Mouse (Mus musculus) c-Kit-positive CD71-negative TER-119-negative erythroid progenitor cells, embryonic 14.5 days (primary cell): ENCODE results near the gene Lrp10.

ENCODE experiments used
- DNase-seq: peaks from one replicate; pipeline ENCODE4 v3.0.0-alpha.2; 2013; ENCODE audit warnings: low read depth

Gene Lrp10

GRCm38 (mm10) chr14:54433941-54434531 lies 29.9 kb upstream of the Lrp10 start:
- no peak for DNase-seq

- DNase-seq: no peak
Observed at GRCm38 (mm10) chr14:54435194-54435918, 28.6 kb upstream of the Lrp10 start.

GRCm38 (mm10) chr14:54439155-54439554 lies 24.8 kb upstream of the Lrp10 start:
- no peak for DNase-seq

GRCm38 (mm10) chr14:54439610-54440009 lies 24.3 kb upstream of the Lrp10 start:
- no peak for DNase-seq

GRCm38 (mm10) chr14:54440538-54440937 lies 23.4 kb upstream of the Lrp10 start:
- DNase-seq: no peak

GRCm38 (mm10) chr14:54441365-54441764 lies 22.6 kb upstream of the Lrp10 start:
- no peak for DNase-seq

GRCm38 (mm10) chr14:54442548-54442947 lies 21.4 kb upstream of the Lrp10 start:
- no peak for DNase-seq

- no peak for DNase-seq
Observed at GRCm38 (mm10) chr14:54443196-54443595, 20.7 kb upstream of the Lrp10 start.

- DNase-seq: no peak
Observed at GRCm38 (mm10) chr14:54443712-54444618, 20.0 kb upstream of the Lrp10 start.

GRCm38 (mm10) chr14:54445476-54445875 lies 18.5 kb upstream of the Lrp10 start:
- DNase-seq: no peak

- no peak for DNase-seq
Observed at GRCm38 (mm10) chr14:54453566-54453965, 10.4 kb upstream of the Lrp10 start.

- DNase-seq: no peak
Observed at GRCm38 (mm10) chr14:54454669-54455528, 9.0 kb upstream of the Lrp10 start.

GRCm38 (mm10) chr14:54457907-54458569 lies 5.9 kb upstream of the Lrp10 start:
- no peak for DNase-seq

GRCm38 (mm10) chr14:54462146-54462545 lies 1.8 kb upstream of the Lrp10 start:
- DNase-seq: no peak

- no peak for DNase-seq
Observed at GRCm38 (mm10) chr14:54463108-54463958, 604 bp upstream of the Lrp10 start.

- DNase-seq: peak; percentile 78
Observed at GRCm38 (mm10) chr14:54464293-54465005, 512 bp downstream of the Lrp10 start.

GRCm38 (mm10) chr14:54471467-54471866 lies 7.5 kb downstream of the Lrp10 start:
- DNase-seq: no peak

- no peak for DNase-seq
Observed at GRCm38 (mm10) chr14:54472671-54473070, 8.7 kb downstream of the Lrp10 start.

- no peak for DNase-seq
Observed at GRCm38 (mm10) chr14:54474744-54475143, 10.8 kb downstream of the Lrp10 start.
